Mouse (Mus musculus) erythroblast, embryonic 14.5 days (primary cell): ENCODE measurements around the gene Egflam.

Experiments
- GATA1 ChIP-seq: IDR thresholded peaks from 2 replicates; pipeline ENCODE4 v1.6.1; 2012; ENCODE audit warnings: low read length, inconsistent platforms, mixed read lengths
- TAL1 ChIP-seq: IDR thresholded peaks from 3 replicates; pipeline ENCODE4 v1.6.1; 2012; ENCODE audit warnings: low read length, inconsistent platforms, mixed read lengths

- TF ChIP-seq TAL1 = no peak
- no peak for TF ChIP-seq GATA1
These were observed 89.5 kb downstream of the Egflam start for GRCm38 (mm10) chr15:7308711-7309110.
